Mouse (Mus musculus) urinary bladder, postnatal 25 days (tissue): ENCODE measurements around the gene Timp4.

Experiments used
- DNase-seq: peaks from one replicate; pipeline ENCODE4 v3.0.0; 2022; ENCODE audit warnings: low spot score

Gene Timp4

GRCm38 (mm10) chr6:115252099-115252873 lies at the start of gene Timp4:
Timp4 (minus strand) TSS chr6:115252205.
- DNase-seq, result no peak

DNA sequence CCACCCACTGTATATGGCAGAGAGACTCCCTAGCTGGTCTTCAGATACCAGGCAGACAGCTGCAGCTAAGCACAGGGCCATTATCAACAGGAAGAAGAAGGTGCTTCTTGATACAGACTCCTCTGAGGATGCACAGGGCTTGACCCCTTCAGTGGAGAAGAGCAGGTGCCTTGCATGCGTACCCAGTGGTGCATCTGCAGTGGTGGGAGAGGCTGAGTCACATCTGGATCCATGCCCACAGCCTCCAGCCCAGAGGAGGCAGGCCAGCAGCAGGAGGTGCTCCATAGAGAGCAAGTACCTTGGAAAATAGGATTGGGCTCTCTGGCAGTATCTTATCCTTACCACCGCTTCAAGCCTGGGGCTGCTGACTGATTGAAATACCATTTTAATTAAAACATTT lies 41.9 kb upstream of the Timp4 start:
- no peak for DNase-seq

DNA sequence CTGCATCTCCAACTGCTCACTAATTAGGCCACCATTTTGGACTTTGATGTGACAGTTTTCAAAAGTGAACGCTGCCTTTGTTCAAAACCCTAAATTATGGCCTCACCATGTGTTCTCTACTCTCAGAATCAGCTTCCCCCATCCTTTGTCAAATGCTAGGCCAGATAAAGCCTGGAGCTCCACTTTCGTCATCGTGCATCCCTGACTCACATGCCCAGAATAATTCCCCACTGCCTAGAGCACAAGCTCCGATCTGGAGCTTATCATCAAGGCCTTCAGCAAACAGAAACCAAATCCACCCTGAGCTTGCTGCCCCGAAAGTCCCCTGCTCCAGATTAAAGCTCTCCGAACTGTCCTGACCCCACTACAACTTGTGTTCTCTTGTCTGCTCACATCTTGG lies 40.6 kb upstream of the Timp4 start:
- no peak for DNase-seq

- no peak for DNase-seq
Measured at GRCm38 (mm10) chr6:115291823-115292222, 39.8 kb upstream of the Timp4 start.

GRCm38 (mm10) chr6:115291068-115291467 lies 39.1 kb upstream of the Timp4 start:
- no peak for DNase-seq

GRCm38 (mm10) chr6:115290561-115290960 lies 38.6 kb upstream of the Timp4 start:
- DNase-seq, result no peak

DNA sequence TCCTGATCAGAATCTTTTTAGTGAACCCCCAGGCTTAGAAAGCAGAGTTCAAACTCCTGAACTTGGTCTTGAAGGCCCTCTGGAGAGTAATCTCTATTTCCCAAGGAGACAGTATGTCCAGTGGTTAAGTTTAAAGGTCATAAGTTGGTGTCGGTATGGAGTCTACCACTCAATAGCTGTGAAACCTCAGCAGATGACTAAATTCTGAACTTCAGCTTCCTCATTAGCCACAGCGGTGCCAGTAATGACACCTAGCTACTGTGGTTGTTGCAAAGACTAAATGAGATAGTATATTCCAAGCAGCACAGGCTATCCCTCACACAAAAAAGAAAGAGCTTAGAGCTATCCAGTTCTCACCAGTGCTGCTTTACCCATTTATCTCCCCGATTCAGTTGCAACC lies 36.2 kb upstream of the Timp4 start:
- DNase-seq, result no peak

- DNase-seq, result no peak
Measured at GRCm38 (mm10) chr6:115286441-115286840, 34.4 kb upstream of the Timp4 start.

DNA sequence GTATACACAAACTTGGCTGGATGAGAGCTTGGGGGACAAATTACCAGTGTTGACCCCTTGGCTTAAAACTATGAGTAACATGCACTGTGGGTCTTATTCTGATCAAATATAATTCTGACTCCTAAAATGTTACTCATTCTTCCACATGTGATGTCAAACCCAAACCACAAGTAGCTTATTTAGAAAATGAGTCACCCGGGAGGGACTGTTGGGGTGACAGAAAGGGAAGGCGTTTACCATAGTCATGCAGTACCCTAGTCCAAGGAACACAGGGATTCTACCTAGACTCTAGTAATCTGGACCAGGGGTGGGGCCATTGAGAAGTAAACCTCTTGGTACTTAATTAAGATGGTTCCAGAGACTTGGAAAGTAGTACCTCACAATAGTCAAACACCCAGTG lies 32.1 kb upstream of the Timp4 start:
- DNase-seq, result no peak

DNA sequence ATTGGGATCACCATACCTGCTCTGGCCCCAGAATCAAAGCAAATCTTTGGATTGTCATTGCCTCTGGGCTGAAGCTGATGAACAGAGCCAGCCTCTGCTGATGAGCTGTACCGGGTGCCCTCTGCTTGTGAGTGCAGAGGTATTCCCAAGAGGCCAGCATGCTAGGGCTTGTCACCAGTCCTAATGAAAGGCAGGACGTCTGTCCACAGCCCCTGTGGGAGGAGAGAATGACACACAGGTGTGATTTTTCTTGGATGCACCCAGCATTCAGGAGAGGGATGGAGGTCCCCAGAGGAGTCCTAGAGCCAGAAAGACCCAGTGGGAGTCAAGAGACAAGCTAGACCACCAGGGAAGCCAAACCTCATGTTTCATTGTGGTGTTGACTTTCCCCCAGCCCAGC lies 27.6 kb upstream of the Timp4 start:
- no peak for DNase-seq

DNA sequence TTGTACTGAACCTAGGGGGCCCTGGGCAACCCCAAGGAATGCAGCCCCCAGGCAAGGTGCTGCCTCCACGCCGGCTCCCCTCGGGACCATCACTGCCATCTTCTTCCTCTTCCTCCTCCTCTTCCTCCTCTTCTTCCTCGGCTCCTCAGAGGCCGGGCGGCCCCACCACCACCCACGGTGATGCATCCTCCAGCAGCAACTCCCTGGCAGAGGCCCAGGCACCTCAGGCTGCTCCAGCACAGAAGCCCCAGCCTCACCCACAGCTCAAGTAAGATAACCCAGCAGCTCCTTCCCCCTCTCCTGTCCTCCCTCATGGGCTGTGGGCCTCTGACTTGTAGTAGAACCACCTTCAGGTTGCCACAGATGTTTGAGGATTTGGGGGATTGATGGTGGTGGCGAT lies 26.1 kb upstream of the Timp4 start:
- no peak for DNase-seq

- no peak for DNase-seq
Measured at GRCm38 (mm10) chr6:115275116-115275815, 23.3 kb upstream of the Timp4 start.

DNA sequence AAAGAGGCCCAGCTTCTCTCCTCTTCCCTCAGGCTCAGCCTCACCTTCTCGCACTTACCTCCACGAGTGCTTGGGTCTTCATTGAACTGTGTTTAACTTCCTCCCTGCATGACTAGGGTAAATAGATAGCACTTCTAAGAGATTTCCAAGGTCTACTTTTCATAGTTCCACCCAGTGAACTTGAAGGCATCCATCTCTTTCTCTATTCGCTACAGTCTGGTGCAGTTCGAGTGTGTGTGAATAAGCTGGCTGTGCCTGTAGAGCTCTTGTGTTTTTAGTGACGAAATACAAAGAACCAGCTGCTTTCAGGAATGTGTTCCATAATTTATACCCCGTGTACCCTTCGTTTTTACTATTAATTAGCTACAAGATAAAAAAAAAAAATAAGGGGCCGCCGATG lies 22.7 kb upstream of the Timp4 start:
- no peak for DNase-seq

DNA sequence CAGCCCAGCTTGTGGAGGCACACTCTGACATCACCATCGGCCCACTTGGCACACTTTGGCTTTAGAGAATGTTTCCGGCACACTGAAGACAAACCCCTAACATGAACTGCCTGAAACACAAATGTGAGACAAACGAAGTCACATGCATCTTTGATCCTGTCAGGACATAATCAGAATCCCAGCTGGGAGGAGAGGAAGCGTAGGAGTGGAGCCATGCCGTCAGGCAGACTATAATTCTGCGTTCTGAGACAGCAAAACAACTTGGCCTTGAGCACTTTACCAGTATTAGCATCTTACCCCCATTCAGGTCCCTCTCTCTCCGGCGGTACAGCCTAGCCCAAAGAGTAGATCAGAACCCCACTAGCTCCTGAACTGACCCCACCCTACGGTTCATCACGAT lies 21.3 kb upstream of the Timp4 start:
- no peak for DNase-seq

DNA sequence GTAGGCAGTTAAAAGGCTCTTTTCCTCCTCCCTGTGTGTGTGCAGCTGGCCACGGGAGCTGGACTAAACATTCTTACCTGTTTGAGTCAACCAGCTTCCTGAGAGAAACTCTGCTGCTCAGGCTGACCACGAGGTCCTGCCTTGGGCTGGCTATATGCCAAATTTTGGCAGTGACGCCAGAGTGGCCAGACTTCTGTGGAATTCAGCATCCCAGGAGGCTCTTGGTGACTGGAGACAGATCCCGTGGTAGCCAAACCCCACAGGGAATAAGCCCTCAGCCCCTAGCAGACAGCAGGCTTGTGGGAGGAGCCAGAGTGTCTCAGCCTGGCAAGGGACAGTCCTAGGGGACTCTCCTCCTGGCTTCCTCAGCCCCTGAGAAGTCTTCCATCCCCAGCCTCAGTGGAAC lies 19.9 kb upstream of the Timp4 start:
- DNase-seq, result peak; percentile 40

- DNase-seq, result no peak
Measured at GRCm38 (mm10) chr6:115271326-115271725, 19.3 kb upstream of the Timp4 start.

DNA sequence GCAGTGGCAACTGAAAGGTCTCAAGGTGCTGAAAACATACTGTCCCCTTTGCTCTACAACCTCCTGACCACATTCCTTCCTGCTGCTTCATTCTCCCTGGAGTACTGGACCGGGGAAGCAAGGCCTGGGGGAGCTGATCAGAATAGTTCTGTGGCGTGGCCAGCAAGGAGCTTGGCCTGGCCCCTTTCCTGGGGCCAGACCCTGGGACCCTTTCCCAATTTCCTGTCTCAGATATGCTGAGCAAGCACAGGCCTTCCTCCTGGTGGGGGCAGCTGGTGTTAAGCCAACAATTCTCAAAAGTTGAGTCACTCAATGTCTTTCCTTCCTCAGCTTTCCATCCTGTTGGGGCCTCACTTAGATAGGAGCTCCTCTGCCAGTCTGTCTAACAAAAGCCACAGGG lies 18.1 kb upstream of the Timp4 start:
- DNase-seq, result no peak

- DNase-seq, result no peak
Measured at GRCm38 (mm10) chr6:115269561-115269960, 17.6 kb upstream of the Timp4 start.

DNA sequence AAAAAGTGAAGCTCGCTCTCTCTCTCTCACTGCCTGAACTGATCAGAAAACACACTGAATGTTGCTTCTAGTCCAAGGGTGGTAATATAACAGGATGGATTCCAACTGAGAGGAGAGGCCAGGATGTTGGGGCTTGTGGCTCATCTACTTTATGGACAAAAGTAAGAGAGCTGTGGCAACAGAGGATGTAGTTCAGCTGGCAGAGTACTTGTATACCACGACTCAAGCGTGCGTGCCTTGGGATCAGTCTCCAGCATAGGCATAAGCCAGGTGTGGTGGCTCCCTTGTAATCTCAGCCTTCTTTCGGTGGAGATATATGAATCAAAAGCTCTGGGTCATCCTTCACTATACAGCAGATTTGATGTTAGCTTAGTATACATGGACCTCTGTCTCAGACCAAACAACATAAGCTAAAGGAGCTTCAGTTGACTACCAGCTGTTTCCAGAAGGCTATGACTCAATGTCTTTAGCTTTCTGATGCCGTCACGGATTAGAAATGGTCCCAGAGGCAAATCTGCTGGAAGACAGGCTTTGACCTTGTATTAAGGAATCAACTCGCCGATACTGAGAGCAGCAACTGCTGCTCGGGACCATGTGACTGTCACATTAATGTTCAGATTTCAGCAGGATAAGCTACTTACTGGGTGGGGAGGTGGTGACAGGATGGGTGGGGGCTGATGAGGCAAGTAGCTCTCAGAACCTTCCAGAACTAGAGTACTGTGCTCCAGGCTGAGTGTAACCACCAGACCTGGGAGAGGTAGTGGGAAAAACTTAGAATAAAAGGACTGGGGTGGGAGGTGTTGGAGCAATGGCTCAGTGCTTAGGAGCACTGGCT lies 16.8 kb upstream of the Timp4 start:
- no peak for DNase-seq

GRCm38 (mm10) chr6:115267916-115268315 lies 15.9 kb upstream of the Timp4 start:
- peak; percentile 56 for DNase-seq

DNA sequence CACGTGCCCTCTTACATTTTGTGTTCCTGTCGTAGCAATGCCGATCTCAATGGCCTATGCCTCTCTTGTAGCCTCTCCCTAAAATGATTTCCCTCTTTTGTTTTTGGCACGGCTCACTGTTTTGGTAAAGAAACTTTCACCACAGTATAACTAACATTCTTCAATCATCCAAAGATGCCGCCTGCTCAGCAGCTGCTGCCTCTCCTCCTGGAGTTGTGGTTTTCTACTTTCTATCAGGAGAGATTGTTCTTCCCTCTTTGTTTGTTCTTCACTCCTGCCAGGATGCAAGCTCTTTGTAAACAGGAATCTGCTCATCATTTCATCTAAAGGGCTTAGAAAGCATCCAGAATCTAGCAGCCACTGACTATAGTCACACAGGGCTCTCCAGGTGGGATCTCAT lies 14.8 kb upstream of the Timp4 start:
- DNase-seq, result no peak

- no peak for DNase-seq
Measured at GRCm38 (mm10) chr6:115260507-115260906, 8.5 kb upstream of the Timp4 start.

DNA sequence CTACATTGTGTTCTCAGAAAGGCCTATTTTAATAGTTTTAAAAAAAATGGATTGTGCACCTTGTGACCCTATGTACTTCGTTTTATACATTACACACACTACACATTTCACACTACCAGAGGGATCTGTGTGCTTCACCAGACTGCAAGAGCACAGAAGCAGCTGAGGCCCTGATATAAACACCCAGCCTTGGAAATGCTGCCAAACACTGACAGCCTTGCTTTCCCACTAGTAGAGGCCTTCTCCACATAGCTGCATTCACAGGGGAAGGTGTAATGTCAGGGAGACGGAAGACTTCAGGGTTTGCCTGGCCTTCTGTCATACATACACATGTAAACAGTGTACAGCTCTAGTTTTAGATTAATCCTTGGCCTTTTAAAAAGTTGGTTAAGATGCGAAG lies 3.2 kb upstream of the Timp4 start:
- no peak for DNase-seq
